Mouse (Mus musculus): Measurements from ENCODE around the gene Glrx.

Gene Glrx

GRCm38 (mm10) chr13:75892876-75893275, 53.2 kb downstream of the Glrx start:
- no peak for DNase-seq
